Mouse (Mus musculus) stomach, embryonic 14.5 days (tissue): ENCODE results near the gene Rab27a. TPM values are rescaled to one million over a fixed set of nuclear protein-coding genes. Genes with fewer than 3 reads are reported as not detected.
A peak's percentile ranks its signal among the peaks of the same experiment; 100 is the strongest.

Source experiments
- ATAC-seq: fragments of 200-750 bp; cut with Nextera tagmentation; 2 replicates; pipeline ENCODE4 v1.8.0; 2017; ENCODE audit warnings: low read depth, moderate TSS enrichment; ENCODE audit not compliant: insufficient number of reproducible peaks, insufficient read depth, low FRiP score
- H3K27ac ChIP-seq: fragments of 300-500 bp; sonication (generic); 2 replicates; pipeline ENCODE4 v1.5.1; 2014; ENCODE audit warnings: mild to moderate bottlenecking, low read length, moderate library complexity, mixed read lengths
- H3K27me3 ChIP-seq: fragments of 300-500 bp; sonication (generic); 2 replicates; pipeline ENCODE4 v1.6.1; 2014; ENCODE audit warnings: low read length, control low read depth, mixed read lengths; ENCODE audit not compliant: control insufficient read depth, insufficient read depth
- H3K36me3 ChIP-seq: fragments of 300-500 bp; sonication (generic); 2 replicates; pipeline ENCODE4 v1.6.1; 2014; ENCODE audit warnings: mild to moderate bottlenecking, control low read depth, low read length, moderate library complexity, mixed read lengths; ENCODE audit not compliant: control insufficient read depth, insufficient read depth
- H3K4me1 ChIP-seq: fragments of 300-500 bp; sonication (generic); 2 replicates; pipeline ENCODE4 v1.6.1; 2014; ENCODE audit warnings: low read length, control low read depth, mixed read lengths; ENCODE audit not compliant: control insufficient read depth, insufficient read depth
- H3K4me2 ChIP-seq: fragments of 300-500 bp; sonication (generic); replicated peaks from 2 replicates; pipeline ENCODE4 v1.6.1; 2014; ENCODE audit warnings: low read depth, low read length, control low read depth
- H3K4me3 ChIP-seq: fragments of 300-500 bp; sonication (generic); 2 replicates; pipeline ENCODE4 v1.5.1; 2014; ENCODE audit warnings: low read depth, low read length, control low read depth
- H3K9ac ChIP-seq: fragments of 300-500 bp; sonication (generic); replicated peaks from 2 replicates; pipeline ENCODE4 v1.6.1; 2014; ENCODE audit warnings: low read depth, mild to moderate bottlenecking, control low read depth, low read length, moderate library complexity, mixed read lengths
- H3K9me3 ChIP-seq: fragments of 300-500 bp; sonication (generic); 2 replicates; pipeline ENCODE4 v1.6.1; 2016; ENCODE audit warnings: low read depth, low read length, control low read depth; ENCODE audit not compliant: control insufficient read depth
- WGBS: fragments of 180-500 bp; shearing (Covaris S2); extraction: QIAGEN DNeasy Blood & Tissue Kit; methylation state at CpG from one replicate; pipeline ENCODE4 v1.1.7; 2014; 5-methylcytosine and 5-hydroxymethylcytosine counted together
- polyA plus RNA-seq: library from polyadenylated mRNA; unstranded; fragments of >200 nt; fragmentation: Nextera tagmentation; extraction: Ambion mirVana; gene quantifications from 2 replicates; pipeline ENCODE4 v1.2.1, GENCODE M21; 2014

The Rab27a gene
- polyA plus RNA-seq, 1 experiment from 2014 or later: 5.4 TPM

DNA sequence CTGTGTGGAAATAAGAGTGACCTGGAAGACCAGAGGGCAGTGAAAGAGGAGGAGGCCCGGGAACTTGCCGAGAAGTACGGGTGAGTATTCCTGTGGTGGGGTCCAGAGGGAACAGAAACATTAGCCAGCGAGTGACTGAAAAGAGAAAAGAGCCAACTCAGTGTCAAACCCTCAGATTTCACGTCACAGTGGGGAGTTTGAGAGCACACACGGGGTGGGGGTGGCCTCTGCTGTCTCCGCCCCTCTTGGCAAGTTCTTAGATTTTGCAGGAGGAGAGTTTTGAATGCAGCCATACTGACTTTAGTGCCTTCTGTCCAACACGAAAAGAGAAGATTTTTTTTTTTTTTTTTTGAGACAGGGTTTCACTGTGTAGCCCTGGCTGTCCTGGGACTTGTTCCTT, 42.5 kb downstream of the Rab27a start:
- Histone ChIP-seq H3K27ac (no peak overlapping the region), H3K4me1 (no peaks in the 10 kb centered on the region), H3K9me3 (no peaks in the 10 kb centered on the region), H3K36me3 (no peaks in the 10 kb centered on the region), H3K4me3 (no peak overlapping the region), H3K4me2 (no peak overlapping the region), H3K9ac (no peak overlapping the region), H3K27me3 (no peaks in the 10 kb centered on the region)
- ATAC-seq: no peak
- 50% methylated on average over 8 of the region's 8 CpGs for WGBS

DNA sequence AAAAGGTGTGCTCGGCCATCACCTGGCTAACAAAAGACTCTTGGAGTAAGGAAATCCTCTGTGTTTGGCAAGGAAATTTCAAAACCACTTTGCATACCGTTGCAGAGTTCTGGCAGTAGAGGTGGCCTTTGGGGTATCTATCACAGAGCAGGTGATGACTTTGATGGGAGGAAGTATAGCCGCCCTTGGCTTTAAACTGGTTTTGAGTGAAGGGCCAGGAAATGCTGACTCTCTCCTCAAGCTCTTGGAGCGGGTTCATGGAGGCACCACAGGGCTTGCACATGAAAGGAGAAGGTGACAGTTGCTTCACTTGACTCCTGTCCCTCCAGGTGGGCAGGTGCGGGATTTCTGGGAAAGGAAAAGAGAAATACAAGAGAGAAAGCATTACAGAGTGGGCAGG, 42.9 kb downstream of the Rab27a start:
- no peaks in the 10 kb centered on the region for H3K36me3 ChIP-seq
- H3K9ac ChIP-seq: no peak overlapping the region
- H3K27me3 ChIP-seq: no peaks in the 10 kb centered on the region
- H3K4me1 ChIP-seq: no peaks in the 10 kb centered on the region
- no peak overlapping the region for H3K27ac ChIP-seq
- no peak overlapping the region for H3K4me3 ChIP-seq
- no peaks in the 10 kb centered on the region for H3K9me3 ChIP-seq
- no peak for ATAC-seq
- no peak overlapping the region for H3K4me2 ChIP-seq
- WGBS: 70% methylated on average over 5 of the region's 5 CpGs

DNA sequence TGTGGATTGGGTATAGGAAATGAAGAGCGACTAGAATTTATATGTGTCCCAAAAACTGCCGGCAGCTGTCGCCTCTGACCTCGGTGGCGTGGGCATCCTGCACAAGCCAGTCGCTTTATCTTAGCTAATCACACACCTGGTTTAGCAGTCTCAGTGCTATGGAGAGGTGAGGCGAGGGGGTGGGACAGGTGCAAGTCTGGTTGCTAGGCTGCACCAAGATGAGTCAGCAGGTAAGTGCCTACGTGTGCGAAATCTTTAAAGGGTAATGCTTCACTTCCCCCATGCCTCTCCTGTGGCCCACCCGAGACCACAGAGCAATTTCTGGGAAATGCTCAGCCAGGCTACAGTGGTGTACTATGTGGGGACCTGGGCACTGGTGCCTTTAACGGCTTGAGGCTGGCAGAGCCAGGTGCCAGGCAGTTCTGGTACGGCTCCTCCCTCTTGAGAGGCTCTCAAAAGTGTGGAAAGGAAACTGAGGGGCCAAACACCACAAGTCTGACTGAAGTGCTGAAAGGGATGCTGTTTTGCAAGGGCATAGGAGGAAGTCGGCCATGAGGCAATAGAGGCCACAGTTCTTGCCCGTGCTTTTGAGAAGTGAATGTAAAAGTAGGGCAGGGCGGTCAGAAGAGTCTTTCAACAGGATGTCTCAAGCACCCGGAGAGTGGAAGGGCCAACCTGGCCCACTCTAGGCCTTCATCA, 44.7 kb downstream of the Rab27a start:
- WGBS: 64% methylated on average over 16 of the region's 16 CpGs
- H3K9ac ChIP-seq: no peak overlapping the region
- no peak overlapping the region; the same call in 1 of the 2 replicates for H3K27ac ChIP-seq
- H3K4me1 ChIP-seq: no peaks in the 10 kb centered on the region
- H3K27me3 ChIP-seq: no peaks in the 10 kb centered on the region
- H3K36me3 ChIP-seq: no peaks in the 10 kb centered on the region
- H3K4me2 ChIP-seq: no peak overlapping the region
- ATAC-seq: peak; percentile 85
- no peaks in the 10 kb centered on the region for H3K9me3 ChIP-seq
- H3K4me3 ChIP-seq: no peak overlapping the region

DNA sequence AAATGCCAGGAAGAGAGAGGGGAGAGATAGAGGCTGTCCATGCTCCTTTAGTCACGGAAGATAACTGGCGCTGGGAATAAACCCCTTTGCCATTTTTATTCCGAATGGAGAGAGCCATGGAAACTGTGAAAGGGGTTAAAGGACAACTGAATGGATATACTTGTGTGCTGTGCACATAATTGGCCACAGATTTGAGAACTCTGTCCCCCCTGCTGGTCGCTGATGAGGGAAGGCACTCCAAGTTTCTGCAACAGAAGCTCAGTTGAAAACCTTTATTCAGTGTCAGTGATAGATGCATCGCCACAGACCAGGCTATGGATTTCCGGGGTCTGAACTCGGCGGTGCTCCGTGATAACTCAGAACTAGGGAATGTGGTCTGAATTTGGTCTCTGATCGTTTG, 45.5 kb downstream of the Rab27a start:
- no peaks in the 10 kb centered on the region for H3K4me1 ChIP-seq
- H3K9ac ChIP-seq: no peak overlapping the region
- H3K4me3 ChIP-seq: no peak overlapping the region
- no peak overlapping the region for H3K27ac ChIP-seq
- H3K9me3 ChIP-seq: no peaks in the 10 kb centered on the region
- ATAC-seq: no peak
- no peaks in the 10 kb centered on the region for H3K27me3 ChIP-seq
- WGBS: 81% methylated on average over 10 of the region's 10 CpGs
- H3K4me2 ChIP-seq: no peak overlapping the region
- H3K36me3 ChIP-seq: no peaks in the 10 kb centered on the region

DNA sequence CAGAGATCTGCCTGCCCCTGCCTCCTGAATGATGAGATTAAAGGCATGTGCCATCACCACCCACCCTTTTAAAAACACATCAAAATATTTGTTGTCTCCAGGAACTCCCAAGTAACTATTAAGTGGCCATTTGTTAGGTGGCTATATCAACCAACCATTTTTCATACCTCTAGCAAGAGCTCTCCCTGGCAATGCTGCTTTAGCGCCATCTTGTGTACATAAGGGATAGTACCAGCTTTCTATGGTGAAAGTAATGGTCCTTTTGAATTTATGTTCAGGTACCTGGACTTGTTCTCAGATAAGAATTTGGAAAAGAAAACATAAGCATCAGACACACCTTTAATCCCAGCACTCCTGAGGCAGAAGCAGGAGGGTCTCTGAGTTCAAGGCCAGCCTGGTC, 47.1 kb downstream of the Rab27a start:
- ATAC-seq: no peak
- no peaks in the 10 kb centered on the region for H3K9me3 ChIP-seq
- WGBS: 0% methylated on average over 1 of the region's 1 CpGs
- H3K9ac ChIP-seq: no peak overlapping the region
- H3K4me2 ChIP-seq: no peak overlapping the region
- H3K36me3 ChIP-seq: no peaks in the 10 kb centered on the region
- no peak overlapping the region for H3K27ac ChIP-seq
- no peak overlapping the region for H3K4me3 ChIP-seq
- H3K4me1 ChIP-seq: no peaks in the 10 kb centered on the region
- no peaks in the 10 kb centered on the region for H3K27me3 ChIP-seq

DNA sequence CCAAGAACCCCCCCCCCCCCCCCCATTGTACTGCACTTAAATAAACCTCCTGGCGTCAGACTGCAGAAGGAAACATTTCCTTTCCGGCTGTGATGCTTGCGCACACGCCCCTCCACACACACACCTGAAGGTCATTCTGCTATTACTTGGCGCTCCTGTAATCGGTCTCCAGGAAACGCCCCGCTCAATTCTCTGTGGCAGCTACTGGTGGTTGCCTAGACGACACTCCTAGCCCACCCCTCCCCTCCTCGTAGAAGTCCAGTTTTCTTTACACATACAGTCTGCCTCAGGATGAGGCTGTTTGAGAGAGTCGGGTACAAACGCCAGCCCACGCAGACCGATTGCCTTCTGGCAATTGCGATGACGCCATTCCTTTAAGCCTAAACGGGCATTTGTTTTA, 49.9 kb downstream of the Rab27a start:
- 20% methylated on average over 17 of the region's 17 CpGs for WGBS
- peak overlapping the region; percentile 19; the same call in 1 of the 2 replicates for H3K4me2 ChIP-seq
- H3K27me3 ChIP-seq: no peaks in the 10 kb centered on the region
- no peaks in the 10 kb centered on the region for H3K9me3 ChIP-seq
- H3K27ac ChIP-seq: no peak overlapping the region
- no peaks in the 10 kb centered on the region for H3K36me3 ChIP-seq
- no peak overlapping the region for H3K4me3 ChIP-seq
- peak; percentile 92 for ATAC-seq
- H3K9ac ChIP-seq: no peak overlapping the region
- no peaks in the 10 kb centered on the region for H3K4me1 ChIP-seq

DNA sequence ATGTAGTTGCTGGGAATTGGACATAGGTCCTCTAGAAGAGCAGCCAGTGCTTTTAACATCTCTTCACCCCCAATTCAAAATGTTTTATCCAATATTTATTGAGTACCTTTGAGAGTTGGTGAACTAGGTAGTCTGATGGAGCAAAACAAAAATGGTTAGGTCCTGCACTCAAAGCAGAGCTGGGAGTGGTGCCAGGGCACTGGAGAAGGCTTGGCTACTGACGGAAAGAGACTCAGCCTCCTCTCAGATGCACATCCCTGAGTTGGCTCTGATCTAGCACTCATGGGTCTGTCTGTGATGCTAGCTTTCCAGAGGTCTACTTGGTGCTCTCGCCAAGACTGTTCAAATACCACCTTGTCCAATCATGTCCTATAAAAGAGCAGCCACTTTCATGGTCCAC, 53.2 kb downstream of the Rab27a start:
- Histone ChIP-seq H3K4me1 (no peaks in the 10 kb centered on the region), H3K4me2 (no peak overlapping the region), H3K27ac (no peak overlapping the region), H3K27me3 (no peaks in the 10 kb centered on the region), H3K4me3 (no peak overlapping the region), H3K9me3 (no peaks in the 10 kb centered on the region), H3K9ac (no peak overlapping the region), H3K36me3 (no peaks in the 10 kb centered on the region)
- no peak for ATAC-seq
- 80% methylated on average over 2 of the region's 2 CpGs for WGBS

DNA sequence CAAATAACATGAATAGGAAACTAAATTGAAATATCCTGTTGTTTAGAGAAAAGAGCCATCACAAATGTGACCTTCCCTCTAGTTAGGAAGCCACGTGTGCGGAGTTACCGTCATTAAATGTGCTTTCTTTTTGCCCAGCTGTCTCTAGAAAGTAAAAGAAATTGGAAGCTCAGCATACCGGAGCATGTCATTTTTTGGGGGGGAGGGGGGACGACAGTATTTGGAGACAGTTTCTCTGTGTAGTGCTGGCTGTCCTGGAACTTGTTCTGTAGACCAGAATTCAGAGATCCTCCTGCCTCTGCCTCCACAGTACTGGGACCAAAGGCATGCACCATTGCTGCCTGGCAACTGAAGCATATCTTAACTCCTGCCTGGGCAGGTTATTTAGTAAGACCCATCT, 56.9 kb downstream of the Rab27a start, which contains the start of gene Khdc3:
Gene Khdc3, plus strand, starts transcription at position 301 of the 400 bp plus-strand sequence.
- H3K4me2 ChIP-seq: no peak within 1 kb of the TSS
- H3K27ac ChIP-seq: no peak within 1 kb of the TSS
- H3K9ac ChIP-seq: no peak within 1 kb of the TSS
- WGBS: 85% methylated on average over 5 of the region's 5 CpGs
- 0 out of 2 replicates have a peak, but pooled peaks cover 3% of the 10 kb centered on the region for H3K4me1 ChIP-seq
- no peak for ATAC-seq
- no peaks in the 10 kb centered on the region for H3K27me3 ChIP-seq
- H3K4me3 ChIP-seq: no peak within 1 kb of the TSS
- H3K9me3 ChIP-seq: no peaks in the 10 kb centered on the region
- no peaks in the 10 kb centered on the region for H3K36me3 ChIP-seq

DNA sequence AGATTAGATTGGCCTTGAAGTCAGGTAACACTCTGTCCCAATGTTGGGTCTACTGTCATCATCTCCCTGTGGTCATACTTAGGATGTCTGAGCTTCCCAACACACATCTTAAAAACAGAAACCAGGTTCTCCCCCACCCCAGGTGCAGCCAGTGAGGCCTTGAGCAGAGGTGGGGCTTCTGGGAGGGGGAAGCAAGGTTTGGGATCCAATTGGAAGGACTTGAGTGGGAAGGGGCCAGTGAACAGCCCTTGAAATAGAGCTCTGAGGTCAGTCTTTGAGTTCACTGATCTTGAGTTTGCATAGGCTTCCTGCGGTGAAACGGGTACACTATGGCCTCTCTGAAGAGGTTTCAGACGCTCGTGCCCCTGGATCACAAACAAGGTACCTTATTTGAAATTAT, 57.5 kb downstream of the Rab27a start, which contains the start of gene Gm20509:
Gene Gm20509, plus strand, starts transcription at position 290 of the 400 bp plus-strand sequence.
- Histone ChIP-seq H3K27me3 (no peaks in the 10 kb centered on the region), H3K9me3 (no peaks in the 10 kb centered on the region), H3K36me3 (no peaks in the 10 kb centered on the region), H3K4me1 (0 out of 2 replicates have a peak, but pooled peaks cover 3% of the 10 kb centered on the region), H3K9ac (peak within 1 kb of the TSS; percentile 36), H3K4me2 (peak within 1 kb of the TSS; percentile 88), H3K4me3 (peak within 1 kb of the TSS; percentile 38), H3K27ac (no peak within 1 kb of the TSS)
- WGBS: 94% methylated on average over 4 of the region's 4 CpGs
- no peak for ATAC-seq
